Mouse (Mus musculus) forebrain, embryonic 16.5 days (tissue): Measurements from ENCODE around the gene Mafk. TPM values are rescaled to one million over a fixed set of nuclear protein-coding genes. Genes with fewer than 3 reads are reported as not detected.
"Not testable (repeated sequence)": the region's sequence is repeated elsewhere in the genome, so short reads cannot be mapped to it uniquely, and the experiment has no call there.

ENCODE experiments used
- ATAC-seq: fragments of 200-750 bp; cut with Nextera tagmentation; 2 replicates; pipeline ENCODE4 v1.8.0; 2017; ENCODE audit warnings: mild to moderate bottlenecking, moderate library complexity
- H3K27ac ChIP-seq: fragments of 300-500 bp; sonication (generic); 2 replicates; pipeline ENCODE4 v1.5.1; 2014; ENCODE audit warnings: low read length, control low read depth
- H3K27me3 ChIP-seq: fragments of 300-500 bp; sonication (generic); replicated peaks from 2 replicates; pipeline ENCODE4 v1.6.1; 2014; ENCODE audit warnings: low read length; ENCODE audit not compliant: control insufficient read depth, insufficient read depth
- H3K36me3 ChIP-seq: fragments of 300-500 bp; sonication (generic); 2 replicates; pipeline ENCODE4 v1.6.1; 2014; ENCODE audit not compliant: control insufficient read depth, insufficient read depth
- H3K4me1 ChIP-seq: fragments of 300-500 bp; sonication (generic); replicated peaks from 2 replicates; pipeline ENCODE4 v1.6.1; 2014; ENCODE audit warnings: low read length; ENCODE audit not compliant: control insufficient read depth, insufficient read depth
- H3K4me2 ChIP-seq: fragments of 300-500 bp; sonication (generic); 2 replicates; pipeline ENCODE4 v1.6.1; 2014; ENCODE audit warnings: mild to moderate bottlenecking, low read length, control low read depth
- H3K4me3 ChIP-seq: fragments of 300-500 bp; sonication (generic); replicated peaks from 2 replicates; pipeline ENCODE4 v1.5.1; 2014; ENCODE audit warnings: mild to moderate bottlenecking, low read length, control low read depth
- H3K9ac ChIP-seq: fragments of 300-500 bp; sonication (generic); replicated peaks from 2 replicates; pipeline ENCODE4 v1.6.1; 2014; ENCODE audit warnings: low read depth, low read length, control low read depth
- H3K9me3 ChIP-seq: fragments of 300-500 bp; sonication (generic); 2 replicates; pipeline ENCODE4 v1.6.1; 2016; ENCODE audit warnings: low read length; ENCODE audit not compliant: control insufficient read depth
- WGBS: fragments of 180-500 bp; shearing (Covaris S2); extraction: QIAGEN DNeasy Blood & Tissue Kit; methylation state at CpG from one replicate; pipeline ENCODE4 v1.1.7; 2014; 5-methylcytosine and 5-hydroxymethylcytosine counted together
- polyA plus RNA-seq: library from polyadenylated mRNA; unstranded; fragments of >200 nt; fragmentation: Nextera tagmentation; extraction: Ambion mirVana; gene quantifications from 2 replicates; pipeline ENCODE4 v1.2.1, GENCODE M21; 2015

The Mafk gene
- polyA plus RNA-seq: 22.6 and 23.1 TPM in 2 replicates

- Histone ChIP-seq H3K27me3 (no peaks in the 10 kb centered on the region), H3K4me2 (peak within 1 kb of the TSS; percentile 100), H3K27ac (no peak within 1 kb of the TSS), H3K4me3 (peak within 1 kb of the TSS; percentile 87), H3K4me1 (peaks cover 27% of the 10 kb centered on the region), H3K9ac (peak within 1 kb of the TSS; percentile 82), H3K9me3 (no peaks in the 10 kb centered on the region), H3K36me3 (no peaks in the 10 kb centered on the region)
- WGBS: under 1% methylated on average over 91 of the region's 92 CpGs
- peak; percentile 89 for ATAC-seq
These were observed at the start of gene Mafk for GRCm38 (mm10) chr5:139791227-139792158. TSS of gene Mafk (plus strand) at chr5:139791513.

GRCm38 (mm10) chr5:139742640-139743039 lies 48.7 kb upstream of the Mafk start:
- not testable (repeated sequence) for H3K9me3 ChIP-seq, H3K27ac ChIP-seq, H3K4me2 ChIP-seq, H3K9ac ChIP-seq, H3K4me3 ChIP-seq, H3K4me1 ChIP-seq, H3K27me3 ChIP-seq, ATAC-seq, H3K36me3 ChIP-seq
- 65% methylated on average over 3 of the region's 3 CpGs for WGBS

GRCm38 (mm10) chr5:139745771-139746170 lies 45.5 kb upstream of the Mafk start:
- H3K36me3 ChIP-seq: no peaks in the 10 kb centered on the region
- H3K27ac ChIP-seq: no peak overlapping the region
- H3K27me3 ChIP-seq: no peaks in the 10 kb centered on the region
- no peaks in the 10 kb centered on the region for H3K4me1 ChIP-seq
- H3K9ac ChIP-seq: no peak overlapping the region
- 2% methylated on average over 3 of the region's 3 CpGs for WGBS
- no peaks in the 10 kb centered on the region for H3K9me3 ChIP-seq
- ATAC-seq: no peak
- H3K4me3 ChIP-seq: no peak overlapping the region
- H3K4me2 ChIP-seq: no peak overlapping the region

- H3K36me3 ChIP-seq: peaks cover 7% of the 10 kb centered on the region
- no peak for ATAC-seq
- H3K9ac ChIP-seq: no peak overlapping the region
- H3K4me1 ChIP-seq: no peaks in the 10 kb centered on the region
- 81% methylated on average over 16 of the region's 16 CpGs for WGBS
- H3K27ac ChIP-seq: no peak overlapping the region
- no peak overlapping the region for H3K4me3 ChIP-seq
- no peaks in the 10 kb centered on the region for H3K27me3 ChIP-seq
- H3K4me2 ChIP-seq: no peak overlapping the region
- no peaks in the 10 kb centered on the region for H3K9me3 ChIP-seq
These were observed 41.7 kb upstream of the Mafk start for GRCm38 (mm10) chr5:139749413-139750125.

GRCm38 (mm10) chr5:139750535-139750934 lies 40.8 kb upstream of the Mafk start:
- Histone ChIP-seq H3K36me3 (peaks cover 10% of the 10 kb centered on the region), H3K4me1 (no peaks in the 10 kb centered on the region), H3K4me2 (no peak overlapping the region), H3K27ac (no peak overlapping the region), H3K4me3 (no peak overlapping the region), H3K9ac (no peak overlapping the region), H3K9me3 (no peaks in the 10 kb centered on the region), H3K27me3 (no peaks in the 10 kb centered on the region)
- ATAC-seq: 0 out of 2 replicates have a peak, but pooled peaks have one; percentile 28

- no peak overlapping the region for H3K4me3 ChIP-seq
- no peak overlapping the region for H3K9ac ChIP-seq
- H3K36me3 ChIP-seq: peaks cover 23% of the 10 kb centered on the region
- no peaks in the 10 kb centered on the region for H3K27me3 ChIP-seq
- H3K9me3 ChIP-seq: no peaks in the 10 kb centered on the region
- 28% methylated on average over 12 of the region's 12 CpGs for WGBS
- no peaks in the 10 kb centered on the region for H3K4me1 ChIP-seq
- ATAC-seq: no peak
- H3K4me2 ChIP-seq: no peak overlapping the region
- no peak overlapping the region for H3K27ac ChIP-seq
These were observed 36.6 kb upstream of the Mafk start for GRCm38 (mm10) chr5:139754753-139755152.

- 93% methylated on average over 12 of the region's 12 CpGs for WGBS
- Histone ChIP-seq H3K4me1 (no peaks in the 10 kb centered on the region), H3K27ac (no peak overlapping the region), H3K9me3 (no peaks in the 10 kb centered on the region), H3K9ac (no peak overlapping the region), H3K4me2 (no peak overlapping the region), H3K4me3 (no peak overlapping the region), H3K27me3 (no peaks in the 10 kb centered on the region), H3K36me3 (peaks cover 28% of the 10 kb centered on the region)
- no peak for ATAC-seq
These were observed 35.2 kb upstream of the Mafk start for GRCm38 (mm10) chr5:139756135-139756534.

GRCm38 (mm10) chr5:139756586-139756985 lies 34.7 kb upstream of the Mafk start:
- Histone ChIP-seq H3K4me1 (no peaks in the 10 kb centered on the region), H3K36me3 (peaks cover 26% of the 10 kb centered on the region), H3K9ac (no peak overlapping the region), H3K9me3 (no peaks in the 10 kb centered on the region), H3K4me3 (no peak overlapping the region), H3K4me2 (no peak overlapping the region), H3K27me3 (no peaks in the 10 kb centered on the region), H3K27ac (no peak overlapping the region)
- WGBS: 89% methylated on average over 2 of the region's 2 CpGs
- ATAC-seq: no peak

- peaks cover 31% of the 10 kb centered on the region for H3K36me3 ChIP-seq
- H3K27ac ChIP-seq: no peak overlapping the region
- no peak for ATAC-seq
- H3K4me3 ChIP-seq: no peak overlapping the region
- H3K4me1 ChIP-seq: no peaks in the 10 kb centered on the region
- H3K27me3 ChIP-seq: no peaks in the 10 kb centered on the region
- 88% methylated on average over 16 of the region's 16 CpGs for WGBS
- no peak overlapping the region for H3K9ac ChIP-seq
- no peak overlapping the region for H3K4me2 ChIP-seq
- no peaks in the 10 kb centered on the region for H3K9me3 ChIP-seq
These were observed 33.2 kb upstream of the Mafk start for GRCm38 (mm10) chr5:139758096-139758495.
